Mouse (Mus musculus) liver, adult 2 months (tissue): Measurements from ENCODE around the gene Hoxd11.

Source experiments
- CTCF ChIP-seq: fragments of 200-500 bp; IDR thresholded peaks from 2 replicates; pipeline ENCODE4 v1.5.1; 2011; ENCODE audit warnings: low read depth, low read length, control low read depth
- POLR2A ChIP-seq: fragments of 200-500 bp; IDR thresholded peaks from 2 replicates; pipeline ENCODE4 v1.6.1; 2011; ENCODE audit warnings: low read length, control low read depth; ENCODE audit not compliant: insufficient read depth; ENCODE audit errors: extremely low read depth

- TF ChIP-seq CTCF = no peak
- TF ChIP-seq POLR2A = no peak
Observed at GRCm38 (mm10) chr2:74720384-74720783, 41.0 kb downstream of the Hoxd11 start.
